Mouse (Mus musculus) cerebral cortex, adult 2 months (tissue): ENCODE data around the gene Sema6d.

Experiments
- WGBS: fragments of 180-500 bp; shearing (Covaris S2); methylation state at CpG from one replicate; pipeline ENCODE4 v1.1.7; 2018; 5-methylcytosine and 5-hydroxymethylcytosine counted together

The Sema6d gene

GRCm38 (mm10) chr2:124293601-124294000 lies 203.8 kb downstream of the Sema6d start:
- WGBS, result 82% methylated on average over 2 of the region's 2 CpGs

GRCm38 (mm10) chr2:124298351-124298750 lies 208.6 kb downstream of the Sema6d start:
- WGBS, result 55% methylated on average over 5 of the region's 5 CpGs

GRCm38 (mm10) chr2:124298872-124299271 lies 209.1 kb downstream of the Sema6d start:
- WGBS, result 53% methylated on average over 1 of the region's 1 CpGs

GRCm38 (mm10) chr2:124308605-124309004 lies 218.8 kb downstream of the Sema6d start:
- 65% methylated on average over 2 of the region's 2 CpGs for WGBS

DNA sequence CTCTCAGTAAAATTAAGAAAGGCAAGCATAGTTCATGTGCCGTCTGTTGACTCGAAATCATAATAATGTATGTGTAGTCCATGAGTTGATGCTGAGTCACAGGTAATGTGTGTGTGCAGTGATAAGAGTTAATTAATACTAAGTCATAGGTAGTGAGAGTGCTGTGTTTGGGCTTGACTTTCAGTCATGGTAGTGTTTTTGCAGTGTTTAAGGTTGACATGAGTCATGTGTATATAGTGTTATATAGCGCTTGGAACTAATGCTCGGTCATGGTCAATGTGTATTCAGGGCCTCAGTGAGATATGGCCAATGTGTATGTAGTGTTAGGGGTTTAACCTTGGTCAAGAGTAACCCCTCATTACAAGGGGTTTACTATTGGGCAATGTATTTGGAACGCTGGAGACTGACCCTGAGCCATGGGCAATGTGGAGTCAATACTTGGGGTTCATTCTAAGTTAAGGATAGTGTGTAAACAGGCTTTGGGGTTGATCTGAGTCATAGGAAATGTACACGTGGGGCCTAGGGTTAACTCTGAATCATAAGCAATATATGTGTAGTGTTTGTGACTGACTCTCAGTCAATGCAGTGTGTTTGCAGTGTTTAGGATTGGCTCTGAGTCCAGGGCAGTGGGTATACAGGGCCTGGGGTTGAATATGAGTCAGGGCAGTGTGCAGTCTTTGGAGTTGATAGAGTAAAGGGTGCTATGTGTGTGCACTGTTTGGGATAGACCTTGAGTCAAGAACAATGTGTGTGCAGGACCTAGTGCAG lies 219.8 kb downstream of the Sema6d start:
- WGBS, result 94% methylated on average over 6 of the region's 6 CpGs

DNA sequence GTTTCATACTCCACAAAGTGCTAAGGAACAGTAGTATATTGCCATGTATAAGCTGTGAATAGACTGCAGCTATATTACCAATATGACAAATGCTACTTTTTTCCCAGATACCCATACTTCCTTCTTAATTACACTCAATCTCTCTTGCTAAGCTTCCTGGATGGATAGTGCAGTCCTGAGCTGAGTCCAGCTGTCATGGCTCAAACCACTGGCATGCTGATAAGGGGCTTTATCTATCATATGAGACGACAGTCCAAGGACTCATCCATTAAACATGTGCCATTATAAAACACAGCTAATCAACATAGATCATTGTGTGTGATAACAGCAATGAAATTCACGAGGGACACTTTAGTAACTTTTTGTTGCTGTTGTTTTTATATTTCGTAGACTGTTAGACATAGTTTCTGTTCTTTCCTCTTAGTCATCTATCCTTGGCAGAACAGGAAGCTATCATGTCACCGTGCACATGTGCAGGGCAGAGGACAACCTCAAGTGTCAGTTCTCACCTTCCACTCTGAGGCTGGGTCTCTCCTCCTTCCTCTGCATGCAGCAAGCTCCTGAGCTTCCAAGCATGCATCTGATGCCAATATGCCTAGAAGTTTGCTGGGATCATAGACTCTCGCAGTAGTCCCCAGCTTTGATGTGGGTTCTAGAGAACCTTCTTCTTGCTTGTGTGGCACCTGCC lies 232.9 kb downstream of the Sema6d start:
- WGBS, result 86% methylated on average over 5 of the region's 5 CpGs

DNA sequence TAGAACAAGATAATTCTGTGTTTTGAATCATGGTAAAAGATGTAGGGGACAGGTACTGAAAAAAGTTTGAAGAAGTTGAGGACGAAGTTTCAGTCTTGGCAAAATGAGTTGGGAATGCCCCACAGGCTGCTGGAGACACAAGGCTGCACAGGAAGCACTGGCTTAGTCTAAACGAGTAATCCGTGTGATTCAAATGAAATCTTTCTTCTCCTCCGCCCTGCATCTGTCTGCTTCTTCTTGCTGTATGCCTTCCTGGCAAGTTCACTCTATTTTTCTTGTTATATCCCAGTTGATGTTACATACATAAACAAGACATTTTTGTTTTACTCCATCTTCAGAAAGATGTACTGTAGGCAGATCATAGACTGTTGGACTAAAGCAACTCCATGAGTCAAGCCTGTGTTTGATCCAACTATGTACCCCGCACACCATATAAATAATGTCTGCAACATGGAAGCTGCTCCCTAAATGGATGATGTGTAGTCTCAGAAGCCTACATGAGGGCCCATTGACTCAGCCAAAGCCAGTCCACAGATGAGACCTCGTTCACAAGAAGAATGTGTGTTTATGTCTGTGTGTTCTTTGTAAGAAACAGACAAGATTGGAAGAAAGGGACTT lies 234.4 kb downstream of the Sema6d start:
- 68% methylated on average over 6 of the region's 6 CpGs for WGBS

DNA sequence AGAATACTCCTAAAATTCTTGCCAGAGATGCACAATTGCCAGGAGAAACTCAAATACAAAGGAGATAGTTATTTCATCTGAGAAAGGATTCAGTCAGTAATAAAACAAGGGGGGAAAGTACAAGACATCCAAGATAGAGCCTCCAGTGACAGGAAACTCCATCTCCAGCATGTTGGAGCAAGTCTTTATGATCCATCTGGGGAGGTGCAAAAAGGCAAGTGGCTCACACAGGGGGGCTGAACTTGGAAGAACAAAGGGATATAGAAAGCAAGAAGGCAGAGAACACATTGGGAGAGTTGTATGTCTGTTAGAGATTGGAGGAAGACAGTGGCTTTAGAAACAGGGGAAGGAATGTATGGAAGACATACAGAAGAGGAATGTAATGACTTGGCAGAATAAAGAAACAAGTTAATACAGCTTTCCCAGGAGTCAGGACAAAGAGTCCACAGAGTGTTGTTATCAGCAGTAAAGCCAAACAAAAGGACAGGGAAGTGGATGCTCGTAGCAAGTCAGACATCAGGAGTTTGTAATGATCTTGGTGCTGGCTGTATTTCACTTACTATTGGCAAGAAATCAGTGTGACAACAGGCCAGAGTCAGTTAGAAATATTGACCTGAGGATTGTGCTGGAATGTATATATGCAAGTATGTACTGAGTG lies 239.8 kb downstream of the Sema6d start:
- WGBS, result 78% methylated on average over 1 of the region's 1 CpGs

DNA sequence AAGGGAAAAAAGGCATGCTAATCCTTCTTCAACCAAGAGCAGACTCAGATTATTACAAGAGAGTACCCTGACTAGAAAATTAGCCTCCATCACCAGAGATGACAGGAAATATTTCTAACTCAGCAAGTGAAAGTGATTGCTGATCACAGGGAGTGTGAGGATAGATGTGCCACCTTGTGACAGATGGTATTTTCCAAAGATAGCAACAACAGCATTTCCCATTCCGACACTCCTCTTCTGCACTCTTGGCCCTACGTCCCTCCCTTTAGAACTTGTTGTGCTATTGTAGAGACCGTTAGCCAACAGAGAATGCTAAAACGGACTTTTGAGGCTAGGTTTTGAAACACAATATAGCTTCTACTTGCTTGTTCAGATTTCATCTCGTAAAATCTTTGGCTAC lies 243.1 kb downstream of the Sema6d start:
- 55% methylated on average over 5 of the region's 5 CpGs for WGBS

DNA sequence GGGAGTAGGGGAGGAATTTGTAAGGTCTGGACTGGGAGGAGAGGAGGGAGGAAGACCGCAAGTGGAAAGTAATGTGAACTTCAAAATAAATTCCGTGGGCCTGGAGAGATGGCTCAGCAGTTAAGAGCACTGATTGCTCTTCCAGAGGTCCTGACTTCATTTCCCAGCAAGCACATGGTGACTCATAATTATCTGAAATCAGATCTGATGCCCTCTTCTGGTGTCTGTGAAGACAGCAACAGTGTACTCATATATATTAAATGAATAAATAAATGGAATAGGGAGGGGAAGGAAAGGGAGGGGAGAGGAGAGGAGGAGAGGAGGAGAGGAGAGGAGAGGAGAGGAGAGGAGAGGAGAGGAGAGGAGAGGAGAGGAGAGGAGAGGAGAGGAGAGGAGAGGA lies 244.9 kb downstream of the Sema6d start:
- 87% methylated on average over 2 of the region's 2 CpGs for WGBS

DNA sequence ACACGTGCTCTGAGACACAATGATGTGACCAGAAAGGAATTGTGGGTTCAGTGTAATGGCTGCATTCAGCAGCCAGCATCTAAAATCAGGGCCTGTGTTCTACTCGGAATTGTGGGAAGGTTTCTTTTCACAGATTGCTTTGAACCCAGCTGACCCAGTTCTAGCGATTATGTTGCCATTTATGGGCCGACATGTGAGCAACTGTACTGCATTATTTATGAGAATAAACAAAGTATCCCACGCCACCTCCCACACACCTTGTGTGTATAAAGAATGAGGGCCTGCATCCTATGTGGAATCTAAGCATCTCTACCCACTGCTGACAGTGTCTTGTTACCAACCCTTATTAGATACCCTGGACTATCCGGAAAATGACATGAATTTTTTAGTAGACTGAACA lies 248.5 kb downstream of the Sema6d start:
- 48% methylated on average over 6 of the region's 6 CpGs for WGBS

DNA sequence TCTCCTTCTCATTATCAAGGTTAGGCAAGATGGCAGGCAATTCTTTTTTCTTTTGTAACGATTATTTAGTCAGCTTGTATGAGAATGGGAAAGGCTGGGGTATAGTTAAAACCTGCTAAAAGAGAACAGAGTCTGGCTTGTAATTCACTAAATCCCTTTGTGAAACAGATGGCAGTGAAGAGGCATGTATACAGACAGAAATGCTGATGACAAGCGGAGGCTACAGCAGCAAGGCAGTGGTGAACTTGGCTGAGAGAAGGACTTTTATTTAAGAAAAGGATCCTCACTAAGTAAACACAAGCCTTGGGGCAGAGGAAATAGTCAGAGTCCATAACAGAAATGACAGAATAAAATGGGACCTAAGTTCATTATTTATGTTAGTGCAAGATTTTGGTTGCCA lies 264.4 kb downstream of the Sema6d start:
- 32% methylated on average over 2 of the region's 2 CpGs for WGBS

GRCm38 (mm10) chr2:124354716-124355115 lies 264.9 kb downstream of the Sema6d start:
- 72% methylated on average over 2 of the region's 2 CpGs for whole genome bisulfite sequencing

DNA sequence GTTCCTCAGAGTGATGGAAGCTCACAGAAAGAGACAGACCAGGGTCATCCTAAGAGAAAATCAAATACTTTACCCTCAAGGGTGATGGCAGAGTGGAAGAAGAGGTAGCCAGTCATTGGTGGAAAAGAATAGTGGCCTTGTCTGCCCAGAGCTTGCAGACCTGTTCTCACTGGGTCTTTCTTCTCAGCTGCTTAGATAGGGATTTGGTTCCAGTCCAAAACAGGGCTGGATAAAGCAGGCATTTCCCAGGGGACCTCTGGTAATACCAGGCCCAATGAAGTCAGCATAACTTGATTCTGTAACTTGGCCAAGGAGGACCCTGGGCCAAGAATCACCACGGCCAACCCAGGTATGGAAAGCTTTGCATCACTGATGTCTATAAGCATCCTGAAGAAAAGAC lies 279.5 kb downstream of the Sema6d start:
- 55% methylated on average over 1 of the region's 1 CpGs for WGBS

GRCm38 (mm10) chr2:124369991-124370390 lies 280.2 kb downstream of the Sema6d start:
- WGBS, result 58% methylated on average over 2 of the region's 2 CpGs

- WGBS, result 81% methylated on average over 2 of the region's 2 CpGs
Observed at GRCm38 (mm10) chr2:124371363-124371762, 281.6 kb downstream of the Sema6d start.

DNA sequence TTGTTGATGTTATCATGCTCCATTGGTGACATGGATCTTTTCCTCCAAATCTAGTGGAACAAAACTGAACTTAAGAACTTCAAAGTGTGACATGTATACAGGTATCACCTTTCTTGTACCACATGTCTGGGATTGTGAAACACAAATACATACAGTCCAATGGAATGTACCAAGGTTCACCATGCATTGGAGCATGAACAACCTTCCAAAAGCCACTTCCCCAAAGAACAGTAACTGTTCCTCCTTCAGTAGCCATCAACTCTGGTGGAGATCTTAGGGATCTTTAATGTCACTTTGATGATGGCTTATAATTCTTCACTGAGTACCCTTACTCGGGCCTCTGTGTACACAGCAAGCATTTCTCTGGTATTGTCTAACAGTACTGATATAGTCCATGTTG lies 295.3 kb downstream of the Sema6d start:
- WGBS, result 88% methylated on average over 1 of the region's 1 CpGs

GRCm38 (mm10) chr2:124385722-124386121 lies 296.0 kb downstream of the Sema6d start:
- whole genome bisulfite sequencing, result 51% methylated on average over 1 of the region's 1 CpGs

DNA sequence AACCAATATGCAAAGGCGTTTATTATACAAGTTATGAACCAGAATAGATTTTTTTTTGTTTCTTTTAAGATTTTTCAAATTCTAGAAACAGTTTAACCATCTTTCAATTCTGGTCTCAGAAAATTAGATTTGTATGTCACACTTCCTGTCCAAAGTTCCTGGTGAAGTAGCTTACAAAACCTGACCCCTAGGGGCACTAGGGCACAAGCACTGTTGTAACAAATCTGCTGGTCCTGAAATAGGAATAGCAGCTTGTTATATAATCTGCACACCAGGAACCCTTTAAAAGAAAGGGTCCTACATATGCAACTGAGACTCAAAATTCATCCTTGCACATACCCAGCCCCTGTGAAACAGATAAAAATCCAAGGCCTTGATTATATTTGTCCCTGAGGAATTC lies 298.5 kb downstream of the Sema6d start:
- 81% methylated on average over 1 of the region's 1 CpGs for WGBS

DNA sequence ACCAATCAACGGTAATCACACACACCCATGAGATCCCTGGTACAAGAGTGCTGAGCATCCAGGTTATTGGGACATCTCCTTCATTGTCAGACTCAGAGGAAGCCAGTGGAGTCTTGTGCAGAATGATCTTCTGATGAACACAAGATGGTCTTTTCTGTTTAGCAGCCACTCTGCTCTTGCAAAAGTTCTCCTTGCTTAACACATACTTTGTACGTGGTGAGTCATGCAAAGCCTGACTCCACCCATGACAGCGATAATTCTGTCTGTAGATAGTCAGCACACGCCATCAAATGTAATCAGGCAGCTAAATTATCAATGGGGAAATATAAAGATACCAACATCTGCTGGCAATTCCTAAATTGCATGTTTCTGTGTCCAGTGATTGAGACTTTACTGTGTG lies 307.0 kb downstream of the Sema6d start:
- 85% methylated on average over 4 of the region's 4 CpGs for WGBS

- WGBS, result 96% methylated on average over 5 of the region's 5 CpGs
Observed at GRCm38 (mm10) chr2:124397304-124397703, 307.5 kb downstream of the Sema6d start.

DNA sequence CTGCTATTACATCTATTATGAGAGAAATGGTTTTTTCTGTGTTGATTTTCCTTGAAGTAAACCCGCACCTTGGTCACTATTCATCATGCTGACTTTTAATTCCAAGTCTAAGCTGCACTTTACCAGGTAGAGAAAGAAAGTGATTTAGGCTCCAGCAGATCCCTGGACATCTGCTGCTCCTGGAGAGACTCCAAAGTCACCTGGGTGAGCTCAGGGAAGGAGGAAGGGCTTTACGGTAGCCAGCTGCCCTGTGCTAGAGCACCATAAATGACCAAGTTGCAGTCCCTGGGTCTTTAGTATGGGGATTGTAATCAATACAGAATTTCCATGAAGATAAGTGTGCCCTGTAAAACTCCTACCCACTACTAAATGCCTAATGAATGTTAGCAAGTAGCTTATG lies 309.8 kb downstream of the Sema6d start:
- 98% methylated on average over 2 of the region's 2 CpGs for WGBS
